ENCODE assay signal across 8 mouse cellular contexts in the genomic region with DNA sequence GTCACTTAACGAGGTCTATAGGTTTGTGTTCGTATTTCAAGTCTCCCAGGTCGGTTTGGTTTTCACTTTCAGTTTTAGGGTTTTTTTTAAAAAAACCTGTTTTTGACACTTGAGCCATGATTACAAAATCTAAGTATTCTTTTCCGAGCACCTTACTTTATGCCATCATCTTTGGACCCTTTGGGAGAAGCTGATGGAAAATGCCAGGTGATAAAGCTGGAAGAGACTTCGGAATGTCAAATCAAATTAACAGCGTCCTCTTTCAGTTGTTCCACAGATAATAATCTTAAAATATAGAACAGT. TPM values are rescaled to one million over a fixed set of nuclear protein-coding genes. Genes with fewer than 3 reads are reported as not detected.
DNase-seq lines count a peak whose midpoint lies in the region; ATAC-seq lines count a peak whose summit lies in the region.

No protein-coding gene starts in this region.

- peak overlapping the region; percentile 82 for H3K9ac ChIP-seq in forebrain, embryonic 14.5 days (ENCODE audit: low read length)
- H3K9ac ChIP-seq in liver, embryonic 15.5 days: peak overlapping the region; percentile 80

- no peaks in the 10 kb centered on the region for H3K27me3 ChIP-seq in heart, embryonic 10.5 days (ENCODE audit: insufficient read depth, poor library complexity, severe bottlenecking)
- H3K27me3 ChIP-seq in forebrain, embryonic 14.5 days (replicated peaks; ENCODE audit: control insufficient read depth, insufficient read depth, low read length): no peaks in the 10 kb centered on the region
- no peaks in the 10 kb centered on the region for H3K27me3 ChIP-seq in liver, embryonic 15.5 days

- no peak for DNase-seq in heart, embryonic 10.5 days (ENCODE audit: low spot score)
- no peak for DNase-seq in heart, postnatal 4 days
- DNase-seq in forebrain, embryonic 14.5 days (ENCODE audit: low spot score): no peak
- DNase-seq in adrenal gland, adult 8-10 months: no peak
- no peak for DNase-seq in frontal cortex, postnatal 14 days (ENCODE audit: low spot score in 2 of 2)
- no peak for DNase-seq in gastrocnemius, postnatal 10 days

- no peaks in the 10 kb centered on the region for H3K4me1 ChIP-seq in heart, embryonic 10.5 days
- H3K4me1 ChIP-seq in forebrain, embryonic 14.5 days (ENCODE audit: control insufficient read depth, insufficient read depth, low read length): no peaks in the 10 kb centered on the region
- H3K4me1 ChIP-seq in liver, embryonic 15.5 days (replicated peaks): peaks cover 7% of the 10 kb centered on the region

- H3K27ac ChIP-seq in heart, embryonic 10.5 days: peak overlapping the region; percentile 95
- H3K27ac ChIP-seq in forebrain, embryonic 14.5 days (ENCODE audit: low read depth, low read length): peak overlapping the region; percentile 83; the same call in 1 of the 2 replicates
- H3K27ac ChIP-seq in liver, embryonic 15.5 days (replicated peaks): peak overlapping the region; percentile 81

- no peaks in the 10 kb centered on the region for H3K9me3 ChIP-seq in heart, embryonic 10.5 days
- no peaks in the 10 kb centered on the region for H3K9me3 ChIP-seq in forebrain, embryonic 14.5 days (replicated peaks; ENCODE audit: control insufficient read depth, low read length)
- no peaks in the 10 kb centered on the region for H3K9me3 ChIP-seq in liver, embryonic 15.5 days (replicated peaks)

- 20% methylated on average over 6 of the region's 6 CpGs for WGBS in heart, embryonic 10.5 days
- WGBS in forebrain, embryonic 14.5 days: 22% methylated on average over 6 of the region's 6 CpGs
- WGBS in liver, embryonic 15.5 days (ENCODE audit: insufficient replicate concordance): 11% methylated on average over 6 of the region's 6 CpGs

- peaks cover 33% of the 10 kb centered on the region for H3K36me3 ChIP-seq in heart, embryonic 10.5 days
- H3K36me3 ChIP-seq in forebrain, embryonic 14.5 days (ENCODE audit: control insufficient read depth, insufficient read depth, low read length): peaks cover 27% of the 10 kb centered on the region
- peaks cover 32% of the 10 kb centered on the region for H3K36me3 ChIP-seq in liver, embryonic 15.5 days (replicated peaks)

- peak; percentile 27 for ATAC-seq in CD4-positive, CD25-positive, alpha-beta regulatory T cell, adult 4 months
- no peak for ATAC-seq in forebrain, embryonic 14.5 days
- no peak for ATAC-seq in liver, embryonic 15.5 days (ENCODE audit: insufficient read depth)

- H3K4me2 ChIP-seq in forebrain, embryonic 14.5 days (ENCODE audit: low read length): peak overlapping the region; percentile 71
- H3K4me2 ChIP-seq in liver, embryonic 15.5 days: peak overlapping the region; percentile 84

- H3K4me3 ChIP-seq in heart, embryonic 10.5 days: peak overlapping the region; percentile 72
- peak overlapping the region; percentile 73 for H3K4me3 ChIP-seq in forebrain, embryonic 14.5 days (ENCODE audit: low read depth, low read length)
- H3K4me3 ChIP-seq in liver, embryonic 15.5 days (replicated peaks): peak overlapping the region; percentile 71

RNA-seq across cellular contexts. Expression of a gene that starts 0.5 kb away (rescaled TPM):
- polyA plus RNA-seq in heart, embryonic 10.5 days (2016; fragmentation: Nextera tagmentation; extraction: Ambion mirVana): 74.5 and 75.9 TPM in 2 replicates
- total RNA-seq in heart, postnatal 4 days (2021): 10 to 100 TPM; 40.4 to 40.7 TPM
- 10 to 100 TPM; 89.3 to 94.5 TPM for polyA plus RNA-seq in CD4-positive, CD25-positive, alpha-beta regulatory T cell, adult 4 months (2017; shearing (Covaris generic))
- 66.0 and 68.3 TPM in 2 replicates for polyA plus RNA-seq in forebrain, embryonic 14.5 days (2014; fragmentation: Nextera tagmentation; extraction: Ambion mirVana)
- 35.2 and 37.3 TPM in 2 replicates for polyA plus RNA-seq in liver, embryonic 15.5 days (2015; fragmentation: Nextera tagmentation; extraction: Ambion mirVana)
- total RNA-seq in adrenal gland, adult 8-10 months (2022): 10 to 100 TPM; 73.6 to 80.6 (median 77.0) TPM
- total RNA-seq in gastrocnemius, postnatal 10 days (2021): 10 to 100 TPM; 30.7 to 30.9 TPM

RNA-seq across cellular contexts. Expression of a gene that starts 30.0 kb away (rescaled TPM):
- 23.3 and 27.8 TPM in 2 replicates for polyA plus RNA-seq in heart, embryonic 10.5 days (2016; fragmentation: Nextera tagmentation; extraction: Ambion mirVana)
- 10 to 100 TPM; 15.7 to 16.8 TPM for total RNA-seq in heart, postnatal 4 days (2021)
- 10 to 100 TPM; 12.4 to 13.7 TPM for polyA plus RNA-seq in CD4-positive, CD25-positive, alpha-beta regulatory T cell, adult 4 months (2017; shearing (Covaris generic))
- 28.8 and 33.3 TPM in 2 replicates for polyA plus RNA-seq in forebrain, embryonic 14.5 days (2014; fragmentation: Nextera tagmentation; extraction: Ambion mirVana)
- 15.2 and 16.2 TPM in 2 replicates for polyA plus RNA-seq in liver, embryonic 15.5 days (2015; fragmentation: Nextera tagmentation; extraction: Ambion mirVana)
- total RNA-seq in adrenal gland, adult 8-10 months (2022): 10 to 100 TPM in 1 of 4 experiments, 1 to 10 TPM in 3; 6.7 to 16.4 (median 9.2) TPM
- total RNA-seq in gastrocnemius, postnatal 10 days (2021): 1 to 10 TPM; 5.8 to 7.7 TPM
